Comparison of ENCODE assay signal across 8 mouse cellular contexts in the genomic region with DNA sequence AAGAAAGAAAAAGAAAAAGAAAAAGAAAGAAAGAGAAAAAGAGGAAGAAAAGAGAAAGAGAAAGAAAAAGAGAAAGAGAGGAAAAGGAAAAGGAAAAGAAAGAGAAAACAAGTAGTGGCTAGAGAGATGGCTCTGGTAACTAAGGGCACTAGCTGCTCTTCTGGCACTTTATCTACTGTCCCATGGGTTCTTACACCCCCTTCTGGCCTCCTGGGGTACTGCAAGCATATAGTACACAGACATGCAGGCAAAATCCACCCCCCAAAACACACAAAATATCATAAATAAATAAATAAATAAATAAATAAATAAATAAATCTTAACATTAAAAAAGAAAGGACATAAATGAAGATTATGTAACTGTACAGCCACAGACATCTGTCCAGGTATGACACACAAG. TPM values are rescaled to one million over a fixed set of nuclear protein-coding genes. Genes with fewer than 3 reads are reported as not detected.
DNase-seq lines count a peak whose midpoint lies in the region; ATAC-seq lines count a peak whose summit lies in the region.

No protein-coding gene starts in this region.

- no peaks in the 10 kb centered on the region for H3K9me3 ChIP-seq in intestine, embryonic 14.5 days (ENCODE audit: control insufficient read depth, low read length)
- peaks cover 3% of the 10 kb centered on the region; the same call in 1 of the 2 replicates for H3K9me3 ChIP-seq in intestine, embryonic 16.5 days (ENCODE audit: control insufficient read depth, low read length)
- H3K9me3 ChIP-seq in embryonic facial prominence, embryonic 10.5 days: no peaks in the 10 kb centered on the region

- H3K4me1 ChIP-seq in intestine, embryonic 14.5 days (replicated peaks; ENCODE audit: control insufficient read depth, insufficient read depth, low read length): no peaks in the 10 kb centered on the region
- H3K4me1 ChIP-seq in intestine, embryonic 16.5 days (ENCODE audit: control insufficient read depth, insufficient read depth, low read length): no peaks in the 10 kb centered on the region
- no peaks in the 10 kb centered on the region for H3K4me1 ChIP-seq in embryonic facial prominence, embryonic 10.5 days

- H3K4me2 ChIP-seq in intestine, embryonic 14.5 days (ENCODE audit: low read length): no peak overlapping the region
- no peak overlapping the region for H3K4me2 ChIP-seq in intestine, embryonic 16.5 days (ENCODE audit: low read depth, low read length)

- H3K27ac ChIP-seq in intestine, embryonic 14.5 days (ENCODE audit: low read depth): no peak overlapping the region
- no peak overlapping the region for H3K27ac ChIP-seq in intestine, embryonic 16.5 days (ENCODE audit: low read length)
- no peak overlapping the region for H3K27ac ChIP-seq in embryonic facial prominence, embryonic 10.5 days (replicated peaks)

- H3K9ac ChIP-seq in intestine, embryonic 14.5 days (ENCODE audit: low read length): no peak overlapping the region
- no peak overlapping the region for H3K9ac ChIP-seq in intestine, embryonic 16.5 days (ENCODE audit: low read depth, low read length)

- DNase-seq in intestine, embryonic 14.5 days (ENCODE audit: low spot score): peak; percentile 77
- DNase-seq in CD4-positive, CD25-positive, alpha-beta regulatory T cell, adult 2 months (ENCODE audit: low read depth, low spot score): peak; percentile 82
- peak; percentile 76 for DNase-seq in ZHBTc4 (ENCODE audit: low read depth, low spot score)
- DNase-seq in embryonic facial prominence, embryonic 10.5 days (ENCODE audit: low spot score): peak; percentile 70
- DNase-seq in kidney, postnatal 25 days: peak; percentile 75 to 88
- peak; percentile 78 for DNase-seq in naive thymus-derived CD4-positive, alpha-beta T cell, adult 2 months (ENCODE audit: low read depth)
- peak; percentile 78 for DNase-seq in thymus, postnatal 25 days

- no peaks in the 10 kb centered on the region for H3K36me3 ChIP-seq in intestine, embryonic 14.5 days (ENCODE audit: control insufficient read depth, insufficient read depth, low read length)
- H3K36me3 ChIP-seq in intestine, embryonic 16.5 days (ENCODE audit: control insufficient read depth, insufficient read depth, low read length): no peaks in the 10 kb centered on the region
- H3K36me3 ChIP-seq in embryonic facial prominence, embryonic 10.5 days (replicated peaks): no peaks in the 10 kb centered on the region

- ATAC-seq in intestine, embryonic 14.5 days (replicated peaks; ENCODE audit: low FRiP score, low TSS enrichment, low read depth): no peak
- no peak for ATAC-seq in intestine, embryonic 16.5 days

- H3K4me3 ChIP-seq in intestine, embryonic 14.5 days (ENCODE audit: low read depth, low read length): no peak overlapping the region
- H3K4me3 ChIP-seq in intestine, embryonic 16.5 days (ENCODE audit: low read length): no peak overlapping the region
- H3K4me3 ChIP-seq in embryonic facial prominence, embryonic 10.5 days: no peak overlapping the region

- H3K27me3 ChIP-seq in intestine, embryonic 14.5 days (replicated peaks; ENCODE audit: control insufficient read depth, insufficient read depth, low read length): no peaks in the 10 kb centered on the region
- no peaks in the 10 kb centered on the region for H3K27me3 ChIP-seq in intestine, embryonic 16.5 days (replicated peaks; ENCODE audit: control insufficient read depth, insufficient read depth, low read length)
- no peaks in the 10 kb centered on the region for H3K27me3 ChIP-seq in embryonic facial prominence, embryonic 10.5 days (replicated peaks; ENCODE audit: low read depth, poor library complexity, severe bottlenecking)

RNA-seq across cellular contexts. Expression of a gene that starts 20.4 kb away (rescaled TPM):
- polyA plus RNA-seq in intestine, embryonic 14.5 days (2014; fragmentation: Nextera tagmentation; extraction: Ambion mirVana): 0.31 and 0.41 TPM in 2 replicates
- 0.72 and 0.77 TPM in 2 replicates for polyA plus RNA-seq in intestine, embryonic 16.5 days (2015; fragmentation: Nextera tagmentation; extraction: Ambion mirVana)
- 0.18 and 0.41 TPM in 2 replicates for polyA plus RNA-seq in embryonic facial prominence, embryonic 10.5 days (2016; fragmentation: Nextera tagmentation; extraction: Ambion mirVana)

RNA-seq across cellular contexts. Expression of a gene that starts 22.6 kb away (rescaled TPM):
- polyA plus RNA-seq in intestine, embryonic 14.5 days (2014; fragmentation: Nextera tagmentation; extraction: Ambion mirVana): 40.3 and 43.6 TPM in 2 replicates
- polyA plus RNA-seq in intestine, embryonic 16.5 days (2015; fragmentation: Nextera tagmentation; extraction: Ambion mirVana): 30.8 and 34.0 TPM in 2 replicates
- 33.1 and 36.3 TPM in 2 replicates for polyA plus RNA-seq in embryonic facial prominence, embryonic 10.5 days (2016; fragmentation: Nextera tagmentation; extraction: Ambion mirVana)

RNA-seq across cellular contexts. Expression of a gene that starts 48.1 kb away (rescaled TPM):
- not detected in 2 replicates for polyA plus RNA-seq in intestine, embryonic 14.5 days (2014; fragmentation: Nextera tagmentation; extraction: Ambion mirVana)
- polyA plus RNA-seq in intestine, embryonic 16.5 days (2015; fragmentation: Nextera tagmentation; extraction: Ambion mirVana): not detected in 2 replicates
- not detected in 2 replicates for polyA plus RNA-seq in embryonic facial prominence, embryonic 10.5 days (2016; fragmentation: Nextera tagmentation; extraction: Ambion mirVana)
